Mouse (Mus musculus): ENCODE data around the gene Ncoa3. TPM values are rescaled to one million over a fixed set of nuclear protein-coding genes. Genes with fewer than 3 reads are reported as not detected.
A peak's percentile ranks its signal among the peaks of the same experiment; 100 is the strongest.

Ncoa3 gene
- polyA plus RNA-seq, 2 experiments from 2014 or later = 65.2 to 65.3 TPM

DNA sequence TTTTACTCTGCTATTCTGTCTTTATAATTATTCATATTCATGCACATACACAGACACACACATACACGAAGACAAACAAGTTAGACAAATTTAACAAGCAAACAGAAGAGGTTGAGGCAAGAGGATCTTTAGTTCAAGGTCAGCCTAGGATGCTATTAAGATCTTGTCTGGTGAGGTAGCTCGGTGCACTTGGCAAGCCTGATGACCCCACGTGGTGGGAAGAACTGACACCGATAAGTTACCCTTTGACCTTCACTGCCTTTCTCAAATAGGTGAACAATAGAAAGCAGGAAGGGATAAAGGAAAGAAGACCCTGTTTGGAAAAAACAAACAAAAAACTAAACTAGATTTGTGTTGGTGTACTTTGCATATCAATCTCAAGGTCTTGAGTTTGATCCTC is 10.0 kb downstream of the Ncoa3 start:
- no peak for ATAC-seq

DNA sequence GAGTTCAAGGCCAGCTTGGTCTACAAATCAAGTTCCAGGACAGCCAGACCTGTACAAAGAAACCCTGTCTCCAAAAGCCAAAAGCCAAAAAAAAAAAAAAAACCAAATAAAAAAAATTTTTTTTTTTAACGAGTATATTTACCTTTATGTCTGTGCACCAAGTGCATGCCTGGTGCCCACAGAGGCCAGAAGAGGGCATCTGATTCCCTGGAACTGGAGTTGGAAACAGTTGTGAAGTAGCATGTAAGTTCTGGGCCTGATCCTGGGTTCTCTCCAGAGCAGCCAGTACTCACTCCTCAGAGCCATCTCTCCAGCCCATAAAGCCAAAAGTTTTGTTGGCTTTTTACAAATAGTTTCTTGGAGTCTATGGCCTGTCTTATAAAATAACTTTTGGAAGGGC is 10.6 kb downstream of the Ncoa3 start:
- ATAC-seq = no peak

DNA sequence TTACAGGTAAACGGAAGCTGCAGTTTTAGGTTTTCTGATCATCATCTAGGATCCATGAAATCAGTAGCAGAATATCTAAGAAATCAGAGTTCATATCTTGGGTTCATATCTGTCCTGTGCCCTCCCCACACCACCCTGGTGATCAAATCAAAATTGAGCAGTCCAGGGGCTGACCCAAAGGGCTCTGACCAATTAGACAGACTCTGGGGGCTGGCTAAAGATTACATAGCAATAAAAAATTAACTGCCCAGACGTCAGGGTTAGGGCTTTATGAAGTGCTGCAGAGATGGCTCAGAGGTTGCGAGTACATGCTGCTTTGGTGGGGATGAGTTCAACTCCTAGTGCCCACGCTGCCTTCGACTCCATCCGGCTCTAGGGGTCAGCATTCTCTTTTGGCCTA is 14.6 kb downstream of the Ncoa3 start:
- ATAC-seq = no peak

DNA sequence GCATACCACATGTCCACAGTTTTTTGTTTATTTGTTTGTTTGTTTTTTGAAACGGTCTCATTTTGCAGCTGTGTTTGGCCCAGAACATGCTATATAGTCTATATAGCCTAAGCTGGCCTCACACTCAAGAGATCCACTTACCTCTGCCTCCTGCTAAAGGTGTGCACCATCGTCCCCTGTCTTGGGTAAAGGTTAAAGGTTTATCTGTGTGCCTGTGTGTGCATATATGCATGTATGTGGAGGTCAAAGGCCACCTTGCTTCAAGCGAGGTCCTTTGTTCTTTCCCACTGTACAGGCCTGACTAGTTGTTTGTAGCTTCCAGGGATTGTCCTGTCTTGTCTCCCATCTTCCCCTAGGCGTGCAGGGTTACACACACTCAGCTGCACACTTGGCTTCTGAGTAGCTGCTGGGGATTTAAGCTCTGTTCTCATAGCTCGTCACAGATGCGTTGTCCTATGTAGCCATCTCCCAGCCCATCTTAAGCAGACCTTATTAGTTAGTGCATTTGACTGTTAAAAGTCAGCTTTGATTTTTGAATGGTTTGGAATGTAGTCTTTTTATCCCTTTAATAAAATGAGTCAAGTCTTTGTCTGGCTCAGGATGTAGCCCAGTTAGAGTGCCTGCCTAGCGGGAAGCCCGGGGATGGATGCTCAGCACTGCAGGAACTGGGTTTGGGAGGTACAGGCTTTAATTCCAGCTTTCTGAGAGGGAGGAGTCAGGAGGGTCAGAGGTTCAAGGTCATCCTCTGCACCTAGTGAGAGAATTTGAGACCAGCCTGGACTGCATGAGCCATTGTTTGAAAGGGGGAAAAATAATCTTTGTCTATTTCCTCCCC is 16.3 kb downstream of the Ncoa3 start:
- ATAC-seq = no peak

DNA sequence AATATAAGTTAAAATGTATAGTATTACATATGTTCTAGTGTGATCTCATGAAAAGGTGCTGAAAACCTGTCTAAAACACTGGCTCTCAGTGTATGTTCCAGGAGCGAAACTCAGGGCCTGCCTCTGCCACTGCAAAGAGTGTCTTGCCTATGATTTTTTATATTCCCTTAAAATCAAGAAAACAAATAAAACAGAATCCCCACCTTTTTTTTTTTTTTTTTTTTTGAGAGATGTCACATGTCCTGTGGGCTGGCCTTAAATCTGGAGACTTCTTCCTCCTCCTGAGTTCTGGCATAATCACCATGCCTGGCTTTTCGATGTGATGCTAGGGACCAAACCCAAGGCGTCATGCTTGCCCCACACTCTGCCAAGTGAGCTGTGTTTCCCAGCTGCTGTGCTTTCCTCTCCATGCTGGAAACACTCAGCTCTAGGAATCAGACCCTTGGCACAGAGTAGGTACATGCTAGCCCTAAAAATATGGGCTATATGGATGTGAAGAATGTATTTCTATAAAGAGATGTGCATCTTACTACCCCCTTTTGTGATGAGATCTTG is 17.0 kb downstream of the Ncoa3 start:
- no peak for ATAC-seq

DNA sequence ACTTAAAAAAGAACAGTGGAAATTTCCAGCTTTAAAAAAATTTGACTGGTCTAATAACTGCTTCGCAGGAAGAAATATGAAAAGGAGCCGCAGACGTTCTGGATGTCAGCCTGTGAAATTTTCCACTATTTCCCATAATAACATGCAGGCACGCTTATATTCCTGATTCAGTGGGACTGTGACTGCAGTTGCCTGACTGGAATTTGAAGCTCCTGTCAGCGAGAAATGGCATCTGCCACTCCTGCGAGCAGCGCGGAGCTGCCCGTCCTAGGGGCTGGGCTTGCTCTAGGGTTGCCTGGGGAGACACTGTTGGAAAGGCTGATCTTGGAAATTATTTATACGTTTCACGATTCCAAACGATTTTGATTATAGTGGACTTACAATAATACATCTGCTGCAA is 17.9 kb downstream of the Ncoa3 start:
- no peak for ATAC-seq

DNA sequence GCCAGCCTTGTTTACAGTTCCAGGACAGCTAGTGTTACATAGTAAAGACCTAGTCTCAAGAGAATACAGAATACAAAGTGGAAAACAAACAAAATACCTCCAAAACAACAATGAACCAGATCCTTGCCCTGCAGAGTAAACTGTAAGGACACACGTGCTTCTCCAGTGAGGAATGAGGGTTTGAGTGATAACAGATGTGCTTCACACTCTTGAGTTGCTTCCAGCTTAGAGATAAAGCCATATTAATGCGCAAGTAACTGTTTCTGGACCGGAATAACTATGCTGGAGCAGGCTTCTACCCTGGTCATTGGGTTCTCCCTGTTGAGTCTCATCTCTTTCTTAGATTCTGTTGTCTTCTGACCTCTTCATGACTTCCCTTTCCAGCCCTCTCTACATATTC is 19.0 kb downstream of the Ncoa3 start:
- no peak for ATAC-seq

DNA sequence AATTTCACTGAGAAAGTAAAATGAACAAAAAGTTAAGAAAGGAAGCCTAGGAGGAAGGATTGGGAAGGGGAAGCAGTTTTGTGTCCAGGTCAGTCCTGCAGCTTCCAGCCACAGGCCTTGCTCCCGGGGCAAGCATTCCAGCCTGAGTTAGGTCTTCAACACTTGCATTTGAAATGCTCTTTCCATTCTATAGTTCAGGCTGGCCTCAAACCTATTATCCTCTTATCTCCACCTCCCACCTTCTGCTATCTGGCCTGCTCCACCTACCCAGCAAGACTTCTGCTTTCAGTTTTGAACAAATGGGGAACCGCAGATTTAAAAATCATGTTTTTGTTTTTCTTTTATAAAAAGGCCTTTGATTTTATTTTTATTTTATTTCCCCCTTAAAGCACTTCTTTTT is 19.7 kb downstream of the Ncoa3 start:
- ATAC-seq = peak; percentile 69

DNA sequence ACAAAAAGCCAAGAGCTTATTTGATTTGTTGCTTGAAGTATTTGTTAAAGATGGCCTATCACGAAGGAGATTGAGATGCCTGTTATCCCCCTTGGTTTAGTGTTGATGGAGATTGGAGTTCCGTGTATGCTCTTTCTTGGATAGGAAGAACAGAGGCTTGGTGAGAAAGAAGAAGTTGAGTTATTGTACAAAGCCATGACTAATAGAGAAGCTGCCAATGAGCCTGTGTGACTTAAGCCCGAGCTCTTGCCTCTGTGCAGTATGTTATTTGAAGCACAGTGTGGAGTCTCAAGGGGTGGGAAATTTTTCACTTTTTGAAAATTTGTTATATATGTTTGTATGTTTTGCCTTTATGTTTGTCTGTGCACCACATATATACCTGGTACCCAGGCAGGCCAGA is 26.3 kb downstream of the Ncoa3 start:
- ATAC-seq = no peak

DNA sequence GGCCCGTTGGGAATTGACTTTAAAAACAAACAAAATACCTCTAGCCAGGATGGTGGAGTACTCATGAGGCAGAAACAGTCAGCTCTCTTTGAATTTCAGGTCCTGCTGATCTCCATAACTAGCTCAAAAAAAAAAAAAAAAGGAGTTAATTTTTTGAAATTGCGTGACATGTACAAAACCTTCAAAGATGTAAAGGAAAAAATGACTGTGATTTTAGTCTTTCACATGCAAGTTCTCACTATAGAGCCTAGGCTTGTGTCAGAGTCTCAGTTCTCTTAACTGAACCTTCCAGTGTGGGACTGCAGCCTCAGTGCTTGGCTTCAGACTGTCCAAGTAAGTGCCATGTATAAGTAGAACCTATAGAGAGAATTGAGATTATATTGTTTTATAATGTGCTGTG is 27.6 kb downstream of the Ncoa3 start:
- no peak for ATAC-seq

DNA sequence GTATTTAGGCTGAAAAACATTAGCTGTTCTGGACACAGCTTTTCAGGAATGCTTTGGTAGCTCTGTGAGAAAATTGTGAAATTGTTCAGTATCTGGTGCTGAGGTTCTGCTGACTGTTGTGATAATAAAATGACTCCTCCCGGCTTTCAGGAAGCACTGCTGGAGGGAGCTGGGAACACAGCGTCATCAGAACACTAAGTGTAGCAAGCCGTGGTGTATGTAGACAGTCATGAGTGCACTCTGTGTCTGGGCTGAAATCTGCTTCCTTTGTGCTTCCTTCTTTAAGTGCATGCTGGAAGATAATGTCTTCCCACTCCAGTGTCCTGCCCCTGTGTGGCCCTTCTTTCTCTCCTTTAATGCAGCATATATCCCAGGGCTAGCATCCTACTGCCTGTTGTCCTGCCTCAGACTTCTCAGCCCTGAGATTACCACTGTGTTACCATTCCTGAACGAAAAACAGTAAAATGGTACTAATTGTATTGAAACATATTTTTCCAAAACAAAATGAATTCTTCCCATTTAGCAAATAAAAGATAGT is 28.7 kb downstream of the Ncoa3 start:
- ATAC-seq = no peak

DNA sequence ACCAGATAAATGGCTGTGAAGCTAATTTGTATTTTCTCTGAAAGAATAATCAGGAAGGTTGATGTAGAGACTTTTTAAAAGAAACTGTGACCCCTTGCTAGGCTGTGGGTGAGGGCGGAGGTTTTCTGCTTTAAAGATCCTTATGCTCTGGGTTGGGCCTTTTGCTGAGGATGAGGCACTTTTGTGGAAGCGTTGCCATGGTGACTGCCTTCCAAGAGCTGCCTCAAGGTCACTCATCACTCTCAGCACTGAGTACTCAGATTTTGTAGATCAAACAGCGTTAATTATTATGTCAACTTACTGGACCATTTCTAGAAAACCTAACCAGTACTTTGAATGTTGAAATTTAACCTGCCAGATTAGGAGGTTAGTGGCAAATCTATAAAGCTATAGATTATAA is 29.2 kb downstream of the Ncoa3 start:
- no peak for ATAC-seq

DNA sequence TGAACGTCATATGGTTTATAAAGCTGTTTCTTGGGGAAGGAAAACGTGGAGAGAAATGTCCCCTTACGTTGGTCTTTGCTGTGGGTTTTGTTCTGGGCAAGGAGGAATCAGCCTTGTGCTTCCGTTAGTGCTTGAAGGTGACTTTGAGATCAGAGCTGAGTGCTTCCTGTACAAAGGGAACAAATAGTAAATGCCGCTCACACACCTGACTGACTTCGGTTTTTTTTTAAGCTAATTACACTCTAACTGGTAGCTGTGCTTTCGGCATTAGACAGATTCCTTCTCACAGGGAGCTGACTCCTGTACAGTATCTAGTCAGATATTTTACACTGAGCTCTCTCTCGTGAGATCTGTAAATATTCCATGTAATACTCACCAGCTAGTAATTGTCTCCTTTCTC is 29.9 kb downstream of the Ncoa3 start:
- ATAC-seq = peak; percentile 79

DNA sequence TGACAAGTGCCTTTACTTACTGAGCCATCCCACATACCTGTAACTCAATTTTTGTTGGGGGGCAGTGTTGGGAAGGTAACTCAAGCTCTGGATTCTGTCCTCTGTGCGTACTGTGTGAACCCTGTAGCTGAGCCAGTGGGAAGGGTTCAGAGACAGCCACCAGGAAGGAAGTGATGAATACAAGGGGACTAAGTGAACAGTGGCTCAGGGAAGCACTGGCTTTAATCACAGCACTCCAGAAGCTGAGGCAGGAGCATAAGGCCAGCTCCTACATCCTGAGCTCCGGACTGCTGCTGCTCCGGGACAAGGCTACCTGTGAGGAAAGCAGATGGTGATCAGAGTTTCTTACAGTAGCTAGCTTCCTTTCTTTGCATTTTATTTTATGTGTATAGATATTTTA is 31.6 kb downstream of the Ncoa3 start:
- no peak for ATAC-seq

DNA sequence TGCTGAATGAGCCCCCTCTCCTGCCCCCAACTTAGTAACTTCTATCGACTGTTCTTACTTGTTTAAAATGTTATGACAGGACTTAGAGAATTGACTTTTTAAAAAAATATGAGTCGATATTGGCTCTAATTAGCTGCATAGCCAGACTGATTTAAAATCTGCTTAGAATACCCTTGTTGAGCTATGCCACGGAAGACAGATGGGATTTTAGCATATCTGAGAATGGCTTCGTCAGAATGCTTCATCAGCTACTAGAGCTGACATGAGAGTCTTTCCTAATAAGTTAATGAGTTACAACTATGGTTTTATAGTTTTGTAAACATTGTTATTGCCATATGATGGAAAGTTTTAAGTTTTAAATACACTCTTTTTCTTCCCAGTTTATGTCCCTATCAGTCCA is 32.2 kb downstream of the Ncoa3 start:
- ATAC-seq = no peak

DNA sequence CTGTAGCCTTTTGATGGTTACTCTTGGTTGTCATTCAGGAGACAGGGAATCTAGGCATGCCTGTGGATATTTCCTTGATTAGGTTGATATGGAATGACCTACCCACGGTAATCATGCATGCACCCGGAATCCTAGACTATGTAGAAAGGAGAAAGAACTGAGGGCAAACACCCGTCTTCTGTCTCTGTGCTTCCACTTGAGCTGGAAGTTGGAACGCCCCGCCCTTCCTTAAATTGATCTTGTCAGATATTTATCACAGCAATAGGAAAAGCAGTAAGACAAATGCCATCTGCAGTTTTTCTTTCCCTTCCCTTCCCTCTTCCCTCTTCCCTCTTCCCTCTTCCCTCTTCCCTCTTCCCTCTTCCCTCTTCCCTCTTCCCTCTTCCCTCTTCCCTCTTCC is 33.5 kb downstream of the Ncoa3 start:
- no peak for ATAC-seq

DNA sequence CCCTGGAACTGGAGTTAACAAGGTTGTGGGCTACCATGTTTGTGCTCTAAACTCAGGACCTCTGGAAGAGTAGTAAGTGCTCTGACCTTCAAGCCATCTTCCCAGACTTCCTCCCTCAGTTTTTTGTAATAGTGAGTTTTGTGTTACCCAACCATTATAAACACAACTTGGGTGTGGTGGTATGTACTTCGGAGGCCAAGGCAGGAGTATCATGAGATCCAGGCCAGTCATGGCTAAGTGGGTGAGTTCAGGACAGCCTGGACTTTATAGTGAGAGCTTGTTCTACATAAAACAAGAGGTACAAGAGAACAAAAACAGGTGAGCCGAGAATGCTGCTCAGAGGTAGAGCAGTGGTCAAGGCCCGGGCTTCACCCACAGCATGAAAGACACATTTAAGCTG is 35.4 kb downstream of the Ncoa3 start:
- no peak for ATAC-seq

DNA sequence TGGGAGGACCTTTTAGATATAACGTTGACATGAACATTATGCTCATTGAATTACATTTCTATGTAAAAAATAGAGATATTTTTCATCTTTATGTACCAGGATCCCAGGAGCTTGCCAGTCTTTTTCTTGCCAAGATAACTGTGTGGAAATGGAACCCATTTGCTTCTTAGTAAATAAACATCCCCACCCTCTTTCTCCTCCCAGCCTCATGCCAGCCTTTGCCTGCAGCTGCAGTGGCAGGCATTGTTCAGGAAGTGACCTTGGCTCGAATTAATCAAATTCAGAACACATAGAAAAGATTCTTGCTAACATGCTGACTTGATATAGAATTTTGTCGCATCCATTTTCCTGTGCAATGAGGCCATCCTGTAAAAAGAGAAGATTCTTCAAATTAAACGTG is 36.8 kb downstream of the Ncoa3 start:
- ATAC-seq = no peak

DNA sequence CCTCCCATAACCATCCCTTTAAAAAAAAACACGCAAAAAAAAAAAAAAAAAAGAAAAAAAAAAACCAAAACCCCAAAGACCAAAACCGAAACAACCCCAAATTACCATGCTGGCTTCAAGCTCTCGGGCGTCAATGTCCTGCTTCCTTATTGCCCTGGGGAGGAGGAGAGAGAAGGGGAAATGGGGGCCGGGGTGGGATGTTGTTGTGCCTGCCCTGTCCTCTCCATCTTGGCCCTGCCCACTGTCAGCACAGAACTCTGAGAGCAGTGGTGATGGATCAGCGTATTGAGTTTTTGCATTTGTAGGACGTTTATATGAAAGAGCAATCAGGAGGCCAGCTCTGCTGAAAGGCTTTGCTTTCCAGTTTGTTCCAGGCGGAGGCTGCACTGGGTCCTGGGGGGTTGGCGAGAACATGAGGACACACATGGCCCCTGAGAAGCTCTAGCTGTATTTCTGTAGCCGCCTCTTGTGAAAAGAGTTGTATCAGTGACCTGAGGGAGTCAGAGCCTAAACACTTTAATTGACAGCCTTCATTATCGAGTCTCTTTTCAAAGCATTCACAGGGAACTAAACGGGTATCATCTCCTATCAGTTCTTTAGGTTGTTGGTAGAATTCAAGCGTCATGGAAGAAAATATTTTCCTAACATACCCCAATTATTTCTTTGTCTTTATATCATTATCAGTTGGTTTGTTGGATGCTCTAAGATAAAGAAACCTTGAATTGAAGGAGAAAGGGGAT is 38.0 kb downstream of the Ncoa3 start:
- ATAC-seq = peak; percentile 36

DNA sequence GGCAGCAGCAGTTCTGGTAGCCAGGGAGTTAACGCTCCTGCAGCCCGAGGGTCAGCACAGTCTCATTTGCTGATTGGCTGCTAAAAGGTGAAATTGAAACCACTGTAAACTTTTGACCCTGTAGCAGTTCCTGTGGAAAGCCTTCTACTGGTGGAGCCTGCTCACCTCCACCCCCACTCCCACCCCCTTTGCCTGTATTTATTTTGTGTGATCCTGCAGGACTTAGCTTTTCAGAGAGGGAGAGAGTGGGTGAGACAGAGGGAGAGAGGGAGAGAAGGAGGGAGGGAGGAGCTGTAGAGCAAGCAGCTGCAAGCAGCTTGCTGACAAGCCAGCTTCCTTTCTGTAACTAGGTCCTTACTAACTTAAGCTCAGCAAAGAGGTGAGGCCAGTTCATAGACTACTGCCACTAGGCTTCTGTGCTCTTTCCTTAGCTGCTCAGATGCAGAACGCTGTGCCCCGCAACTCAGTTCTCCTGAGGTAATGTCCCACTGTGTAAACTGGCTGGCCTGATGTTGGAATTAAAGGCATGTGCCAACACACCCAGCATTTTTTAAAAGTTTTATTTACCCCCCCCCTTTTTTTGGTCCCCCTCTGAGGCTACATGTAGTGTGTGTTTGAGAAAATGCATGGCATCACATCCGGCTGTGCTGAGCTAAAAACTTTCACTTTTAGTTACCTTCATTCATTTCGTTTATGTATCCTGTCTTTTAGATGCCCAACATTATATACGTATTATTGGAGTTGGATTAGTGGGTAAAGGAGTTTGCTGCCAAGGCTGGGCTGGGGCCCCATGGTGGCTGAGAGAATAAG is 38.9 kb downstream of the Ncoa3 start:
- peak; percentile 62 for ATAC-seq

DNA sequence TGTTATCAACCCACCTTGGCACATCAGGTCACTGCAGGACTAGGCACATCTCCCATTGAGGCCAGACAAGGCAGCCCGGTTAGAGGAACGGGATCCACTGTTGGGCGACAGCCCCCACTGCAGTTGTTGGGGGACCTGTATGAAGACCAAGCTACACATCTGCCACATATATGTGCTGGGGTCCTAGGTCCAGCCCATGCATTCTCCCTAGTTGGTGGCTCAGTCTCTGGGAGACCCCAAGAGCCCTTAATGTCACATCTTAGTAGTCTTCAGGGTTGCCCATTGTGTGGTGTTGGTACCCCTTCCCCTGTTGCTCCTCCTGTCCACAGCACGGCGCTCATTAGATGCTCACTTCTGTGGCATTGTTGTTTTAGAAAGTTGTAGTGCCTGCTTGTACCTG is 40.2 kb downstream of the Ncoa3 start:
- ATAC-seq = no peak

DNA sequence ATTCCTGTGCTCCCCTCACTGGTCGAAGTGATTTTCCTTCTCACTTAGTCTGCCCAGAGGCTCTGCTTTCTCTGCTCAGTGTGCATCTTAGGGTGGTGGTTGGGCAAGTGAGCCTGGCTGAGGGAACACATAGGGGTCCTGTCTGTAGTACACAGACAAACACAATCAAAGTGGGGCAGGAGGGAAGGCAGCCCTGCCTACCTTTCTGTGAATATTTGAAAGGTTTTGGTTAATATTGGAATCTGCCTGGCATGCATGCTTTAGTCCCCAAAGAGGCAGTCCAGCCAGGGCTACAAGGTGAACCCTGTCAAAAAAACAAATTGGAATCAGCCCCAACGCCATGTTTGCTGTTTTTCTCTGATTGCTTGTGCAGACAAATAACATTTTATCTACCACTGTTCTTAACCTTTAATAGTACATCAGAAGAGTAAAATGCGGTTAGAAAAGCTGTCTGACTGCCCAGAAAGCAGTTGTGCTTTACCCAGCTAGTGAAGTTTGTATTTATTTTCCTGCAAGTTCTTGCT is 42.6 kb downstream of the Ncoa3 start:
- no peak for ATAC-seq

DNA sequence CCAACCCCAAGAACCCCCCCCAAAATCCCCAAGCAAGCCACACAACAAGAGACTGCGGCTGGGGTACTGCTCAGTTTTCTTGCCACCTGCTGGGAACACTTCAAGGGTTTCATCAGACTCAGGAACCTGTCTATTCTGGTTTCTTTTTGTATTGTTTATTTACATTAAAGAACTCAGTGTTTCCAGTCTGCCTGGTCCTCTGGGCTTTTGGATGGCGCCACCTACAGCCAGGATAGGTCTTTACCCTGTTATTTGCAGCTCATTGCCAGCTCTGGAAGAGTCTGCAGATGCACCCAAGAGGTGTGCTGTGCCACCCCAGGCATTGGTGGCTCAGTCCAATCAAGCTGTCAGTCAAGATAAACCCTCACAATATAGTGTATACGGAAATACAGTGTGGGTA is 43.3 kb downstream of the Ncoa3 start:
- ATAC-seq = peak; percentile 30

Measured in activated CD4-positive, CD25-positive, alpha-beta regulatory T cell, adult 4 months (primary cell).